Mouse (Mus musculus) urinary bladder, postnatal 0 days (tissue): ENCODE measurements around the gene Tyw1. TPM values are rescaled to one million over a fixed set of nuclear protein-coding genes. Genes with fewer than 3 reads are reported as not detected.

Experiments used
- polyA plus RNA-seq: library from polyadenylated mRNA; unstranded; fragments of >200 nt; fragmentation: Nextera tagmentation; extraction: Ambion mirVana; gene quantifications from 2 replicates; pipeline ENCODE4 v1.2.1, GENCODE M21; 2015

The Tyw1 gene
- polyA plus RNA-seq: 11.9 and 12.7 TPM in 2 replicates

GRCm38 (mm10) chr5:130255017-130255720, at the start of gene Tyw1, which contains the start of gene Sbds:
TSS of gene Tyw1 (plus strand) at chr5:130255619.
TSS of gene Sbds (minus strand) at chr5:130255530.

GRCm38 (mm10) chr5:130216781-130217180, 38.6 kb upstream of the Tyw1 start, which contains the start of gene Tmem248:
TSS of gene Tmem248 (plus strand) at chr5:130217081.

GRCm38 (mm10) chr5:130369237-130369636, 113.8 kb downstream of the Tyw1 start, which contains the start of gene Caln1:
TSS of gene Caln1 (plus strand) at chr5:130369455.

GRCm38 (mm10) chr5:130384222-130384912, 128.9 kb downstream of the Tyw1 start, which contains the start of gene A330070K13Rik:
TSS of gene A330070K13Rik (minus strand) at chr5:130384631.

Other genes with a start within 250 kb of the Tyw1 start
- gene Asl, start 226.4 kb upstream of the Tyw1 start, polyA plus RNA-seq: 32.7 and 35.1 TPM in 2 replicates
- 30.6 and 35.2 TPM in 2 replicates for gene Crcp, start 226.3 kb upstream of the Tyw1 start, polyA plus RNA-seq
- 75.6 and 83.0 TPM in 2 replicates for gene Tpst1, start 182.3 kb upstream of the Tyw1 start, polyA plus RNA-seq
- 3.9 and 5.0 TPM in 2 replicates for gene Kctd7, start 110.8 kb upstream of the Tyw1 start, polyA plus RNA-seq
- gene Rabgef1, start 83.8 kb upstream of the Tyw1 start, polyA plus RNA-seq: 49.4 and 56.4 TPM in 2 replicates
- 30.7 and 36.9 TPM in 2 replicates for gene Tmem248, start 38.5 kb upstream of the Tyw1 start, polyA plus RNA-seq
- gene Sbds, start 89 bp upstream of the Tyw1 start, polyA plus RNA-seq: 69.1 and 82.2 TPM in 2 replicates
- gene Caln1, start 113.8 kb downstream of the Tyw1 start, polyA plus RNA-seq: not detected in 2 replicates
- not detected in 2 replicates for gene A330070K13Rik, start 129.0 kb downstream of the Tyw1 start, polyA plus RNA-seq